ENCODE assay signal across 13 mouse cellular contexts in genomic region chr3:71919865-71920264, GRCm38 (mm10).
"Had no signal": no experiment of that assay in that cellular context is flagged by ENCODE, and none has a peak within 500 bp of the region (broad histone marks: within the 10 kb centered on the region; RNA-seq: fewer than 3 reads in every experiment).

No protein-coding gene starts in this region.

- DNase-seq: kidney, postnatal 14 days; layer of hippocampus, adult 9-11 months; liver; liver, embryonic 13.5 days; liver, postnatal 0 days; lung, postnatal 14 days; thymus, postnatal 4 days had no signal

- H3K36me3 ChIP-seq: limb, embryonic 12.5 days; liver, embryonic 13.5 days; lung, embryonic 15.5 days; midbrain, embryonic 15.5 days had no signal

- H3K4me3 ChIP-seq: limb, embryonic 12.5 days; liver, embryonic 13.5 days; lung, embryonic 15.5 days; megakaryocyte, embryonic 14.5 days; midbrain, embryonic 15.5 days had no signal

- ATAC-seq: liver, postnatal 0 days; midbrain, embryonic 15.5 days had no signal

- H3K4me2 ChIP-seq: limb, embryonic 12.5 days; liver, embryonic 13.5 days; lung, embryonic 15.5 days; midbrain, embryonic 15.5 days had no signal

- H3K27ac ChIP-seq: limb, embryonic 12.5 days; liver, embryonic 13.5 days; lung, embryonic 15.5 days; macrophage; midbrain, embryonic 15.5 days; stomach, postnatal 0 days had no signal

- H3K4me1 ChIP-seq: limb, embryonic 12.5 days; liver, embryonic 13.5 days; lung, embryonic 15.5 days; megakaryocyte, embryonic 14.5 days; midbrain, embryonic 15.5 days had no signal

- H3K27me3 ChIP-seq: limb, embryonic 12.5 days; liver, embryonic 13.5 days; lung, embryonic 15.5 days; megakaryocyte, embryonic 14.5 days; midbrain, embryonic 15.5 days had no signal

- H3K9me3 ChIP-seq: limb, embryonic 12.5 days; liver, embryonic 13.5 days; lung, embryonic 15.5 days; megakaryocyte, embryonic 14.5 days; midbrain, embryonic 15.5 days had no signal

- H3K9ac ChIP-seq: limb, embryonic 12.5 days; liver, embryonic 13.5 days; liver, postnatal 0 days; lung, embryonic 15.5 days; midbrain, embryonic 15.5 days had no signal
